Mouse (Mus musculus) ES-Bruce4 (cell line): ENCODE measurements around the gene Ankrd54. TPM values are rescaled to one million over a fixed set of nuclear protein-coding genes. Genes with fewer than 3 reads are reported as not detected.

Source experiments
- H3K27ac ChIP-seq: 2 replicates; pipeline ENCODE4 v1.5.1; 2012; ENCODE audit warnings: low read length, inconsistent platforms; ENCODE audit not compliant: insufficient read depth
- H3K27me3 ChIP-seq: 2 replicates; pipeline ENCODE4 v1.6.1; 2012; ENCODE audit warnings: mild to moderate bottlenecking, low read length, inconsistent platforms; ENCODE audit not compliant: control insufficient read depth, poor library complexity, insufficient read depth, severe bottlenecking
- H3K36me3 ChIP-seq: 2 replicates; pipeline ENCODE4 v1.6.1; 2012; ENCODE audit warnings: inconsistent platforms, mild to moderate bottlenecking, low read length, moderate library complexity; ENCODE audit not compliant: control insufficient read depth, poor library complexity, insufficient read depth, severe bottlenecking
- H3K4me1 ChIP-seq: one replicate; pipeline ENCODE4 v1.8.1; 2011; ENCODE audit warnings: low read length; ENCODE audit not compliant: control insufficient read depth, insufficient read depth
- H3K4me3 ChIP-seq: 2 replicates; pipeline ENCODE4 v1.5.1; 2011; ENCODE audit warnings: low read depth, mild to moderate bottlenecking, low read length
- H3K9ac ChIP-seq: 2 replicates; pipeline ENCODE4 v1.6.1; 2012; ENCODE audit warnings: low read depth, mild to moderate bottlenecking, inconsistent platforms; ENCODE audit not compliant: poor library complexity, severe bottlenecking
- H3K9me3 ChIP-seq: replicated peaks from 2 replicates; pipeline ENCODE4 v1.6.1; 2012; ENCODE audit warnings: mild to moderate bottlenecking, low read length, inconsistent platforms; ENCODE audit not compliant: control insufficient read depth, poor library complexity, insufficient read depth, severe bottlenecking
- CTCF ChIP-seq: IDR thresholded peaks from one replicate; pipeline ENCODE4 v1.8.1; 2011; ENCODE audit warnings: low read depth, low read length
- EP300 ChIP-seq: IDR thresholded peaks from 2 replicates; pipeline ENCODE4 v1.6.1; 2011; ENCODE audit warnings: low read depth, low read length; ENCODE audit not compliant: insufficient read depth
- POLR2A ChIP-seq: IDR thresholded peaks from one replicate; pipeline ENCODE4 v1.8.1; 2011; ENCODE audit warnings: low read length; ENCODE audit not compliant: insufficient read depth
- polyA plus RNA-seq: library from polyadenylated mRNA; stranded (reverse); fragments of >200 nt; gene quantifications from 2 replicates; pipeline ENCODE4 v1.2.4, GENCODE M21; 2011; ENCODE audit warnings: low read depth; ENCODE audit not compliant: missing spikeins, insufficient read depth, insufficient read length

Gene Ankrd54
- 16.6 and 18.2 TPM in 2 replicates for polyA plus RNA-seq

- no peaks in the 10 kb centered on the region for H3K9me3 ChIP-seq
- H3K27ac ChIP-seq: peak within 1 kb of the TSS; percentile 26; the same call in 1 of the 2 replicates
- no peaks in the 10 kb centered on the region for H3K27me3 ChIP-seq
- peak within 1 kb of the TSS; percentile 73 for H3K9ac ChIP-seq
- H3K4me1 ChIP-seq: peaks cover 6% of the 10 kb centered on the region
- H3K36me3 ChIP-seq: no peaks in the 10 kb centered on the region
- no peak for TF ChIP-seq CTCF
- TF ChIP-seq POLR2A: no peak
- no peak for TF ChIP-seq EP300
- peak within 1 kb of the TSS; percentile 66 for H3K4me3 ChIP-seq
Observed at GRCm38 (mm10) chr15:79062376-79063159, at the start of gene Ankrd54. Gene Ankrd54, minus strand, starts transcription at chr15:79062893.

- no peaks in the 10 kb centered on the region for H3K27me3 ChIP-seq
- H3K4me3 ChIP-seq: no peak overlapping the region
- H3K4me1 ChIP-seq: peaks cover 2% of the 10 kb centered on the region
- H3K9me3 ChIP-seq: no peaks in the 10 kb centered on the region
- no peak overlapping the region for H3K27ac ChIP-seq
- no peak overlapping the region for H3K9ac ChIP-seq
- no peaks in the 10 kb centered on the region for H3K36me3 ChIP-seq
- TF ChIP-seq POLR2A (no peak), EP300 (no peak), CTCF (no peak)
Observed at GRCm38 (mm10) chr15:79111774-79112173, 49.1 kb upstream of the Ankrd54 start.

GRCm38 (mm10) chr15:79110528-79110927 is 47.8 kb upstream of the Ankrd54 start:
- TF ChIP-seq CTCF: no peak
- no peaks in the 10 kb centered on the region for H3K9me3 ChIP-seq
- peaks cover 1% of the 10 kb centered on the region for H3K4me1 ChIP-seq
- H3K9ac ChIP-seq: no peak overlapping the region
- H3K36me3 ChIP-seq: no peaks in the 10 kb centered on the region
- no peak overlapping the region for H3K27ac ChIP-seq
- H3K27me3 ChIP-seq: no peaks in the 10 kb centered on the region
- H3K4me3 ChIP-seq: no peak overlapping the region

- H3K27ac ChIP-seq: no peak overlapping the region
- no peaks in the 10 kb centered on the region for H3K36me3 ChIP-seq
- peak overlapping the region; percentile 80; the same call in 1 of the 2 replicates for H3K9ac ChIP-seq
- no peak overlapping the region; the same call in 1 of the 2 replicates for H3K4me3 ChIP-seq
- peaks cover 1% of the 10 kb centered on the region for H3K4me1 ChIP-seq
- H3K9me3 ChIP-seq: no peaks in the 10 kb centered on the region
- H3K27me3 ChIP-seq: no peaks in the 10 kb centered on the region
- TF ChIP-seq POLR2A: no peak
- no peak for TF ChIP-seq EP300
- no peak for TF ChIP-seq CTCF
Observed at GRCm38 (mm10) chr15:79110031-79110430, 47.3 kb upstream of the Ankrd54 start.

- peak overlapping the region; percentile 80 for H3K9ac ChIP-seq
- H3K4me3 ChIP-seq: peak overlapping the region; percentile 63
- H3K36me3 ChIP-seq: no peaks in the 10 kb centered on the region
- no peak overlapping the region for H3K27ac ChIP-seq
- TF ChIP-seq POLR2A: no peak
- no peak for TF ChIP-seq CTCF
- no peak for TF ChIP-seq EP300
- H3K27me3 ChIP-seq: no peaks in the 10 kb centered on the region
- no peaks in the 10 kb centered on the region for H3K9me3 ChIP-seq
- peaks cover 2% of the 10 kb centered on the region for H3K4me1 ChIP-seq
Observed at GRCm38 (mm10) chr15:79109321-79109934, 46.7 kb upstream of the Ankrd54 start.
